Mouse (Mus musculus): Measurements from ENCODE around the gene Coq10b.
"Not testable (repeated sequence)": the region's sequence is repeated elsewhere in the genome, so short reads cannot be mapped to it uniquely, and the experiment has no call there.

The Coq10b gene

DNA sequence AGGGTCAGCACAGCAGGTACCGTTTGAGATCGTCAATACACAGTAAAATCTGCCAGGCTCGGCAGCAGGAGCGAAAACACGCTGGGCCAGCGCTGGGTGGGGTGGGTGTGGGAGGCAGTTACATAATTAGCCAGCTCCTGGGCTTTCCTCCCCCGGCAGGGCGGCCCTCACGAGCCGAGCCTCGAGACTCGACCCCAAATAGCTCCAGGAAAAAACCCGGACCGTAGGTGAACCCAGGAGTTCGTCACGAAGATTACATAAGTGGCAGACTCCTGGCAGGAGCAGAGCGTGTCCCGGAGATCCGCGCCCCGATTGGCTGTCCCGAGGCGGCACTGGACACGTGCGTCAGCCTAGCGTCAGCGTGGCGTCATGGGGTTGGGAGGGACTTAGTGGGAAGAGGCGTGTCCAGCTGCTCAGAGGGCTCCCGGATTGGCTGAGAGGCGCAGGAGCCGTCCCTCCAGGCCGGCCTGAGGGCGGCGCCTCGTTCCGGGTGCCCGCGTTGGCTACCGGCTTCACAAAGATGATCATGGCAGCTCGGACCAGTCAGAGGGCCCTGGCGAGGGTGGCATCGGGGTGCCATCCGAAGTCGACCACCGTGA is at the start of gene Coq10b:
Gene Coq10b (plus strand): TSS at position 416 of the 599 bp plus-strand sequence.
- in situ Hi-C loops (cut with MboI; ENCODE audit: low pct_unique_long_range_greater_than_20kb in 1 of 2, low sequenced_read_pairs in 2 of 2, unreplicated experiment in 1 of 2) = no loop called here

GRCm38 (mm10) chr1:55008313-55008712 is 44.3 kb upstream of the Coq10b start:
- in situ Hi-C loops (cut with MboI; ENCODE audit: low pct_unique_long_range_greater_than_20kb in 1 of 2, low sequenced_read_pairs in 2 of 2, unreplicated experiment in 1 of 2) = not testable (repeated sequence)

DNA sequence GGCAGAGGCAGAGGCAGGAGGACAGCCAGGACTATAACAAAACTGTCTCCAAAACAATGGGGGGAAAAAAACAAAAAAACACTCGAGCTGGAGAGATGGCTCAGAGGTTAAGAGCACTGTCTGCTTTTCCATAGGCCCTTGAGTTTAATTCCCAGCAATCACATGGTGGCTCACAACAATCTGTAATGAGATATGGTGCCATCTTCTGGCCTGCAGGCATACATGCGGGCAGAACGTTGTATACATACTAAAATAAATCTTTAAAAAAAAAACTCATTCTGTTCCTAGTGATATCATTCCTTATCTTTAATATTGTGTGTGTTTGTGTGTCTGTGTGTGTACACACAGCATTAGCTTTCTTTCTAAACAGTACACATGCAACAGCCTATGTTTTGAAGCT is 40.1 kb upstream of the Coq10b start:
- in situ Hi-C loops (cut with MboI; ENCODE audit: low pct_unique_long_range_greater_than_20kb in 1 of 2, low sequenced_read_pairs in 2 of 2, unreplicated experiment in 1 of 2) = no loop called here

GRCm38 (mm10) chr1:55021907-55022306 is 30.7 kb upstream of the Coq10b start:
- in situ Hi-C loops (cut with MboI; ENCODE audit: low pct_unique_long_range_greater_than_20kb in 1 of 2, low sequenced_read_pairs in 2 of 2, unreplicated experiment in 1 of 2) = no loop called here

- in situ Hi-C loops (cut with MboI; ENCODE audit: low pct_unique_long_range_greater_than_20kb in 1 of 2, low sequenced_read_pairs in 2 of 2, unreplicated experiment in 1 of 2) = no loop called here
These were observed 26.7 kb upstream of the Coq10b start for GRCm38 (mm10) chr1:55025656-55026430.

GRCm38 (mm10) chr1:55026444-55027252 is 25.9 kb upstream of the Coq10b start:
- in situ Hi-C loops (cut with MboI; ENCODE audit: low pct_unique_long_range_greater_than_20kb in 1 of 2, low sequenced_read_pairs in 2 of 2, unreplicated experiment in 1 of 2) = no loop called here

DNA sequence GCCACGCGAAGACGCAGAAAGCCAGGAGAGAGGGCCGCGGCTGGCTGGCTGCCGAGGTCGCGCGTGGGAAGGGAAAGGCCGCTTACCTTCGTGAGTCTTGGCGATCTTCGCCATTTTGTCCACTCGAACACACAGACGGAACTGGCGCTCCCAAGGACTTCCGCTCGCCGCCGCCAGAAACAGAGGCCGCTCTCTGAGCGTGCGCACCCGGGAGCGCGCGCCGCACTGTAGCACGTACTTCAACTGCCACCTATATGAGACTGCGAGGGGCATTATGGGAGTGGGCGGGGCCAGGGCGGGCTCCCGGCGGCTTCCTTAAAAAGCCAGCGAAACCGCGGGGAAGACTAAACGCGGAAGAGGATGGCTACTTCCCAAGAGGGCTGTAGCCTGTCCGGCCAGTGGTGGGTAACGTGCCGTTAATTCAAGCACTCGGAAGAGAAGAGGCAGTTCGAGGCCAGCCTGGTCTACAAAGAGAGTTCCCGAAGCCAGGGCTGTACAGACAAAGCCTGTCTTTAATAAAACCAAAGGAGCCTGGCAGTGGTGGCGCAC is 25.2 kb upstream of the Coq10b start, which contains the start of gene Sf3b1:
Gene Sf3b1 (minus strand): TSS at position 229 of the 549 bp plus-strand sequence.
- in situ Hi-C loops (cut with MboI; ENCODE audit: low pct_unique_long_range_greater_than_20kb in 1 of 2, low sequenced_read_pairs in 2 of 2, unreplicated experiment in 1 of 2) = no loop called here

- in situ Hi-C loops (cut with MboI; ENCODE audit: low pct_unique_long_range_greater_than_20kb in 1 of 2, low sequenced_read_pairs in 2 of 2, unreplicated experiment in 1 of 2) = no loop called here
These were observed 24.6 kb upstream of the Coq10b start for GRCm38 (mm10) chr1:55027966-55028365.

DNA sequence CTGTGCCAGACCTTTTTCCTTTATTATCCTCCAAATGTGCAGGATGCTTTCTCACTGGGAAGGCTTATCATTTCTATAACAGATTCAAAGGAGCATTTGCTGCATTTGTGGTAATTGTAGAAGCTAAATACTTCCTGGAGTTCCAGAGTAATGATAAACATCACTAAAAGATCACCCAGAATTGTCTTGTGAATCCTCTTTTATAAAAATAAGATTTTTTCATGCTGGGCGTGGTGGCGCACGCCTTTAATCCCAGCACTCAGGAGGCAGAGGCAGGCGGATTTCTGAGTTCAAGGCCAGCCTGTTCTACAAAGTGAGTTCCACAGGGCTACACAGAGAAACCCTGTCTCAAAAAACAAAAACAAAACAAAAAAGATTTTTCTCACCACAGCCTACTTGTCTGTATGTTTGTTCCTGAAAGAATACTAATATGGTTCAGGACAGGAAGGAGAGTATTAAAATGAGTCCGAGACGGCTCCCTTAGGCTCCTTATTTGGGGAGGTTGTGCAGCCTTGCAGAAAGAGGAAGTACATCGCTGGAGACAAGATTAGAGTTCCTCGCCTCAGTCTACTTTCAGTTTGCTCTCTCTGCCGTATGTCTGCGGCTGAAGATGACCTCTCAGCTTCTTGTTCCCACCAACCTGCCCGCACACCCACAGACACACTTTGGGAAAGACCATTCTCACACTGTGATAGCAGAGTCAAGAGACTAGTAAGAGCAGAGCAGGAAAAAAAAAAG is 23.9 kb upstream of the Coq10b start:
- in situ Hi-C loops (cut with MboI; ENCODE audit: low pct_unique_long_range_greater_than_20kb in 1 of 2, low sequenced_read_pairs in 2 of 2, unreplicated experiment in 1 of 2) = no loop called here

- in situ Hi-C loops (cut with MboI; ENCODE audit: low pct_unique_long_range_greater_than_20kb in 1 of 2, low sequenced_read_pairs in 2 of 2, unreplicated experiment in 1 of 2) = no loop called here
These were observed 23.1 kb upstream of the Coq10b start for GRCm38 (mm10) chr1:55029446-55029845.

- in situ Hi-C loops (cut with MboI; ENCODE audit: low pct_unique_long_range_greater_than_20kb in 1 of 2, low sequenced_read_pairs in 2 of 2, unreplicated experiment in 1 of 2) = no loop called here
These were observed 21.4 kb upstream of the Coq10b start for GRCm38 (mm10) chr1:55031026-55031779.

DNA sequence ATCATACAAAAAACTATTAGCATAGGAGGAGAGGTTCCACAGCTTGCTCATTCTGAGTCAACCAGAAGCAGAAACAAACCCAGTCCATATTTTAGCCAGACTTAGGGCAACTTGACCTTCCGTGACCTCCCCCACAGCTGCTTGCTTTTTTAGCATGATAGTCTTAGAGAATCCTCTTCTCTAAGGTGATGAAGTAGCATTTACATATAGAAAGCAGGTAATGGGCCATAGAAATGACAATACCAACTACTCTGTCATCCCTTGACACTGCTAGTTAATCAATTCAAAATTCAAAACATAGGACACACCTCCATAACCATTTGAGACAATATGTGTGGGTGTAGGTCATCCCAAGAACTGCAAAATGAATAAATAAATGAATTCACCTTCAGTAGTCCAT is 12.6 kb upstream of the Coq10b start:
- in situ Hi-C loops (cut with MboI; ENCODE audit: low pct_unique_long_range_greater_than_20kb in 1 of 2, low sequenced_read_pairs in 2 of 2, unreplicated experiment in 1 of 2) = no loop called here

- in situ Hi-C loops (cut with MboI; ENCODE audit: low pct_unique_long_range_greater_than_20kb in 1 of 2, low sequenced_read_pairs in 2 of 2, unreplicated experiment in 1 of 2) = no loop called here
These were observed 10.9 kb upstream of the Coq10b start for GRCm38 (mm10) chr1:55041691-55042090.

DNA sequence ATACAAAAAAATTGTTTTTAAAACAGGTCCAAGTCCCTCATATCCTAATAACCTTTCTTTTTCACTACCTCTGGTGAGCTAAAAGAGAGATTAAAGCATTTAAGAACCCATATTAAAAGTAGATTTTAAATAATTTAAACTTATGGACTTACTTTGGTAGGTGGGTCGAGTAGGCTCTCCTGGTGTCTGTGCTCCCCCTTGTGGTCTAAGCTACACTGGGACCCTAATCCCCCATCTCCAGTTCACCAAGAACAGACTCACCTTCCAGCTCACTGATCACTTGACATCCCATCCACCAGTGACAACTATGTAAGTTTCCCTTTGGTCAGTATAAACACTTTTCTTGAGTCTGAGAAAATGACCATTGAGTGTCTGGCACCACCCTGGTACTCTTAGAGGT is 10.3 kb upstream of the Coq10b start:
- in situ Hi-C loops (cut with MboI; ENCODE audit: low pct_unique_long_range_greater_than_20kb in 1 of 2, low sequenced_read_pairs in 2 of 2, unreplicated experiment in 1 of 2) = no loop called here

- in situ Hi-C loops (cut with MboI; ENCODE audit: low pct_unique_long_range_greater_than_20kb in 1 of 2, low sequenced_read_pairs in 2 of 2, unreplicated experiment in 1 of 2) = no loop called here
These were observed 9.4 kb upstream of the Coq10b start for GRCm38 (mm10) chr1:55043164-55043563.

DNA sequence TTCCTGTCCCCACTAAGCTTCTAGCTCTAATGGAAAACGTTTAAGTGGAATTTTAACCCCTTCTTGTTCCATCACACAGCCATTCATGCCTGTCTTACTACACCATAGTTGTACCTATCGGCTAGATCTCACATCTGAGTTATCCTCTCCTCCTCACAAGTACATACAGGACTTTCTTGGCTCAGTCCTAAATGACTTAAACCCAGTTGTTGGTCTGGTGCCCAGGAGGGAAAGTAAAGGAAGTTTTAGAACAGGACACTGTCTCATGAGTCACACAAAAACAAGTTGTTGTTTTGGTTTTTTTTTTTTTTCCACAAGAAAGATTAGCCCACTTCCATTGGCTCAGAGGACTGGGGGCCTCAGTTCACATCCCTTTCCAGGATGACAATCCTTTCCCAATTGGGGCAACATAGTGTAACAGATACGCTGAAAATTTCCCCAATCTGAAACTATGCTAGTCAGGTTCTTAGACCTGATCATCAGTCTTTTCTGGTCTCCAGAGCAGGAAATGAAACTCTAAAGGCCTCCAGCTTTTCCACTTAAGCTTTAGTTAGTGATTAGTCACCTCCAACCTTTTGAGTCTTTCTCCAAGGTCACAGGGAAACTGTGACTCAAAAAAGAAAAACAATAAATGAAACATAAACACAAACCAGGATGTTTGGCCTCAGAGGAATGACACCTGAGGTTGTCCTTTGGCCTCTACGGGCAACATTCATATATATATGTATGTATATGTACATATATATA is 3.6 kb upstream of the Coq10b start:
- in situ Hi-C loops (cut with MboI; ENCODE audit: low pct_unique_long_range_greater_than_20kb in 1 of 2, low sequenced_read_pairs in 2 of 2, unreplicated experiment in 1 of 2) = no loop called here

- in situ Hi-C loops (cut with MboI; ENCODE audit: low pct_unique_long_range_greater_than_20kb in 1 of 2, low sequenced_read_pairs in 2 of 2, unreplicated experiment in 1 of 2) = no loop called here
These were observed 899 bp upstream of the Coq10b start for GRCm38 (mm10) chr1:55051671-55052070.

All from mouse embryonic stem cell (cell line).